Mouse (Mus musculus) myocyte (in vitro differentiated cells): ENCODE measurements around the gene Rmi2.

Experiments used
- E2F4 ChIP-seq: IDR thresholded peaks from one replicate; pipeline ENCODE4 v1.6.1; 2011; ENCODE audit warnings: mild to moderate bottlenecking, control low read depth, moderate library complexity; ENCODE audit not compliant: insufficient read depth
- MAX ChIP-seq: IDR thresholded peaks from one replicate; pipeline ENCODE4 v1.6.1; 2011; ENCODE audit warnings: low read depth, mild to moderate bottlenecking, control low read depth
- POLR2A ChIP-seq: IDR thresholded peaks from one replicate; pipeline ENCODE4 v1.6.1; 2011; ENCODE audit warnings: low read depth, mild to moderate bottlenecking, control low read depth, moderate library complexity; ENCODE audit not compliant: insufficient read length
- POLR2AphosphoS2 ChIP-seq: IDR thresholded peaks from one replicate; pipeline ENCODE4 v1.6.1; 2011; ENCODE audit warnings: low read depth, control low read depth; ENCODE audit not compliant: insufficient read length
- REST ChIP-seq: IDR thresholded peaks from one replicate; pipeline ENCODE4 v1.6.1; 2011; ENCODE audit warnings: mild to moderate bottlenecking, control low read depth, moderate library complexity; ENCODE audit not compliant: insufficient read depth, insufficient read length
- USF1 ChIP-seq: IDR thresholded peaks from one replicate; pipeline ENCODE4 v1.6.1; 2011; ENCODE audit warnings: low read depth, mild to moderate bottlenecking, control low read depth, moderate library complexity

DNA sequence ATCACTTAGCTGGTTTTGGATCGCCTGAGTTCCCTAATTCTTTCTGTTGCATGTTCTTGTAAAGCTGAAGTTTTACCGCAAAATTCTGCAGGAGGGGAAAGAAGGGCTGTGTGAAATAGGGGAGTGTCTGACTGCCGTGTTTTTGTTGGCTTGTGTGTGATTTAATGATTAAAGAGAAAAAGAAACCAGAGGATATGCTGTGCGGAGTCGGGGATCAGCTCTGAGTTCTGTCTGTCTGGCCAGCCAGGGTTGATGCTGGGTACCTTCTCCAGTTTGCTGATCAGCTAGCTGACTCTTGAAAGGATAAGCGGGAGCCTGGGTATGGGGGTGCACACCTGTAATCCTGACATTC lies 9.4 kb downstream of the Rmi2 start:
- no peak for TF ChIP-seq E2F4
- TF ChIP-seq MAX: no peak
- no peak for TF ChIP-seq POLR2AphosphoS2
- no peak for TF ChIP-seq USF1
- no peak for TF ChIP-seq POLR2A
- no peak for TF ChIP-seq REST
